Mouse (Mus musculus) CH12.LX (cell line): ENCODE results near the gene Sergef.

Experiments used
- MAX ChIP-seq: IDR thresholded peaks from 2 replicates; pipeline ENCODE4 v1.6.1; 2011; ENCODE audit warnings: low read length, improper control_type of control experiment
- POLR2A ChIP-seq: IDR thresholded peaks from 2 replicates; pipeline ENCODE4 v1.6.1; 2011; ENCODE audit warnings: low read depth, mild to moderate bottlenecking, improper control_type of control experiment, low read length

DNA sequence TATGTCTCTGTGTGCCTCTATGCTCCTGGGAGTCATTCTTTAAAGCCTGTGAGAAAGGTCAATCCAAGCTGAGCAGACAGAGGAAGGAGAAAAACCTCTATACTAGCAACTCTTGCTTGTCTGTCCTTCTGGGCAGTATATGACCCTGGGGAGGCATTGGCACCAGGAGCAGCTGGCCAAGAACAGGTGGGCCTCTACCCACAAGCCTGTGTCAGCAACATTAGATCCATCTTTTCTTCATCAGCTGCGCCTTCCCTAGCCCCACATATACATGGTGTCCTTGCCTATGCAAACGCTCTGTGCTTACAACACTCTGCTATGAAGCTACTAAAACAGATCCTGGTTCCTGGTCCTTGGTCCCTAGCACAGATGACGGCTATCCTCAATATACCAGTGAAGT is 97.5 kb downstream of the Sergef start:
- TF ChIP-seq POLR2A (no peak), MAX (no peak)
